ENCODE assay signal across 22 mouse cellular contexts in genomic region chr4:48629445-48629844, GRCm38 (mm10). TPM values are rescaled to one million over a fixed set of nuclear protein-coding genes. Genes with fewer than 3 reads are reported as not detected.
DNase-seq lines count a peak whose midpoint lies in the region; ATAC-seq and TF ChIP-seq lines count a peak whose summit lies in the region.
"Had no signal": no experiment of that assay in that cellular context is flagged by ENCODE, and none has a peak within 500 bp of the region (broad histone marks: within the 10 kb centered on the region; RNA-seq: fewer than 3 reads in every experiment).

No protein-coding gene starts in this region.

- DNase-seq in heart, adult 11 months: peak; percentile 81
- no peak for DNase-seq in heart, adult 18-20 months
- peak; percentile 28 for DNase-seq in midbrain, embryonic 14.5 days
- DNase-seq in brain, adult 2 months (ENCODE audit: low read depth, low spot score): peak; percentile 85
- DNase-seq in lung, adult 2 months: no peak
- no peak for DNase-seq in lung, adult 18-20 months
- DNase-seq: adrenal gland, adult 2 months; cerebellum, adult 18-20 months; gastrocnemius, postnatal 14 days; heart, postnatal 14 days; kidney, adult 9 months; lung, postnatal 36 days; thymus, adult 2 months had no signal

- no peaks in the 10 kb centered on the region for H3K27me3 ChIP-seq in midbrain, embryonic 14.5 days (ENCODE audit: control insufficient read depth, insufficient read depth, low read length)
- H3K27me3 ChIP-seq in midbrain, embryonic 13.5 days: no peaks in the 10 kb centered on the region
- no peaks in the 10 kb centered on the region for H3K27me3 ChIP-seq in forebrain, embryonic 16.5 days (replicated peaks; ENCODE audit: control insufficient read depth, insufficient read depth, low read length)
- H3K27me3 ChIP-seq: embryonic facial prominence, embryonic 13.5 days; limb, embryonic 13.5 days; liver, embryonic 15.5 days; stomach, embryonic 15.5 days had no signal

- no peak overlapping the region for H3K4me2 ChIP-seq in midbrain, embryonic 14.5 days (ENCODE audit: low read length)
- H3K4me2 ChIP-seq in midbrain, embryonic 13.5 days (replicated peaks): no peak overlapping the region
- no peak overlapping the region for H3K4me2 ChIP-seq in forebrain, embryonic 16.5 days (ENCODE audit: low read length)
- H3K4me2 ChIP-seq: embryonic facial prominence, embryonic 13.5 days; heart, embryonic 11.5 days; limb, embryonic 13.5 days; liver, embryonic 15.5 days; stomach, embryonic 15.5 days had no signal

- H3K9me3 ChIP-seq in midbrain, embryonic 14.5 days (ENCODE audit: control insufficient read depth, low read length): no peaks in the 10 kb centered on the region
- H3K9me3 ChIP-seq in midbrain, embryonic 13.5 days: no peaks in the 10 kb centered on the region
- H3K9me3 ChIP-seq in forebrain, embryonic 16.5 days (ENCODE audit: control insufficient read depth, low read length): no peaks in the 10 kb centered on the region
- H3K9me3 ChIP-seq: embryonic facial prominence, embryonic 13.5 days; limb, embryonic 13.5 days; liver, embryonic 15.5 days; stomach, embryonic 15.5 days had no signal

- H3K36me3 ChIP-seq in midbrain, embryonic 14.5 days (ENCODE audit: control insufficient read depth, insufficient read depth, low read length): peaks cover 37% of the 10 kb centered on the region
- H3K36me3 ChIP-seq in midbrain, embryonic 13.5 days: peaks cover 49% of the 10 kb centered on the region
- H3K36me3 ChIP-seq in forebrain, embryonic 16.5 days (ENCODE audit: control insufficient read depth, insufficient read depth): peaks cover 7% of the 10 kb centered on the region
- H3K36me3 ChIP-seq: liver, embryonic 15.5 days had no signal

- no peak overlapping the region for H3K27ac ChIP-seq in midbrain, embryonic 14.5 days (replicated peaks; ENCODE audit: low read depth, low read length)
- H3K27ac ChIP-seq in midbrain, embryonic 13.5 days: no peak overlapping the region
- H3K27ac ChIP-seq in forebrain, embryonic 16.5 days (ENCODE audit: low read length): no peak overlapping the region
- H3K27ac ChIP-seq: embryonic facial prominence, embryonic 13.5 days; limb, embryonic 13.5 days; liver, embryonic 15.5 days; stomach, embryonic 15.5 days had no signal

- H3K4me1 ChIP-seq in midbrain, embryonic 14.5 days (ENCODE audit: control insufficient read depth, insufficient read depth, low read length): no peaks in the 10 kb centered on the region
- H3K4me1 ChIP-seq in midbrain, embryonic 13.5 days (replicated peaks): no peaks in the 10 kb centered on the region
- peaks cover 3% of the 10 kb centered on the region; the same call in 1 of the 2 replicates for H3K4me1 ChIP-seq in forebrain, embryonic 16.5 days (replicated peaks; ENCODE audit: control insufficient read depth, insufficient read depth, low read length)
- no peaks in the 10 kb centered on the region for H3K4me1 ChIP-seq in lung, adult 2 months (ENCODE audit: control insufficient read depth, insufficient read depth, low read length)
- H3K4me1 ChIP-seq: embryonic facial prominence, embryonic 13.5 days; liver, embryonic 15.5 days; stomach, embryonic 15.5 days had no signal

- TF ChIP-seq POLR2A in lung, adult 2 months (IDR thresholded peaks at IDR 0.05; ENCODE audit: borderline replicate concordance, extremely low read depth, low read depth, low read length): no peak

- ATAC-seq in midbrain, embryonic 14.5 days (ENCODE audit: low FRiP score, low TSS enrichment): no peak
- ATAC-seq in midbrain, embryonic 13.5 days: no peak
- peak; percentile 80 for ATAC-seq in forebrain, embryonic 16.5 days

- no peak overlapping the region for H3K9ac ChIP-seq in midbrain, embryonic 14.5 days (replicated peaks; ENCODE audit: low read length)
- H3K9ac ChIP-seq in midbrain, embryonic 13.5 days (replicated peaks): no peak overlapping the region
- no peak overlapping the region for H3K9ac ChIP-seq in forebrain, embryonic 16.5 days (replicated peaks; ENCODE audit: low read depth, low read length)
- H3K9ac ChIP-seq: embryonic facial prominence, embryonic 13.5 days; limb, embryonic 13.5 days; liver, embryonic 15.5 days; stomach, embryonic 15.5 days had no signal

- no peak overlapping the region for H3K4me3 ChIP-seq in midbrain, embryonic 14.5 days (replicated peaks; ENCODE audit: low read depth, low read length)
- no peak overlapping the region for H3K4me3 ChIP-seq in midbrain, embryonic 13.5 days (replicated peaks)
- H3K4me3 ChIP-seq in forebrain, embryonic 16.5 days (replicated peaks; ENCODE audit: low read length): no peak overlapping the region
- H3K4me3 ChIP-seq in lung, adult 2 months (replicated peaks; ENCODE audit: extremely low read depth, low read depth, low read length): no peak overlapping the region
- H3K4me3 ChIP-seq: embryonic facial prominence, embryonic 13.5 days; limb, embryonic 13.5 days; liver, embryonic 15.5 days; stomach, embryonic 15.5 days had no signal

- WGBS in midbrain, embryonic 14.5 days: 91% methylated on average over 13 of the region's 13 CpGs
- WGBS in midbrain, embryonic 13.5 days: 90% methylated on average over 13 of the region's 13 CpGs
- 53% methylated on average over 13 of the region's 13 CpGs for WGBS in forebrain, embryonic 16.5 days
- 87% methylated on average over 13 of the region's 13 CpGs for WGBS in lung, adult 2 months

- no peak for TF ChIP-seq CTCF in lung, adult 2 months (IDR thresholded peaks at IDR 0.05; ENCODE audit: insufficient read depth, low read length)

RNA-seq across cellular contexts. Expression of gene Cavin4, which starts 33.9 kb away (rescaled TPM):
- 100 to 1,000 TPM; 108 to 118 TPM for total RNA-seq in heart, adult 18-20 months (2021)
- polyA plus RNA-seq in midbrain, embryonic 14.5 days (2014; fragmentation: Nextera tagmentation; extraction: Ambion mirVana): 1.5 and 3.4 TPM in 2 replicates
- 2.2 and 2.8 TPM in 2 replicates for polyA plus RNA-seq in midbrain, embryonic 13.5 days (2015; fragmentation: Nextera tagmentation; extraction: Ambion mirVana)
- polyA plus RNA-seq in forebrain, embryonic 16.5 days (2015; fragmentation: Nextera tagmentation; extraction: Ambion mirVana): 1.1 and 1.4 TPM in 2 replicates
- polyA plus RNA-seq in lung, adult 2 months (2012; rRNA removed): 0.17 and 1.5 TPM in 2 replicates
- polyA plus RNA-seq: adrenal gland, adult 2 months; large intestine, adult 2 months; spleen, adult 2 months had no signal

RNA-seq across cellular contexts. Expression of gene Tmeff1, which starts 44.5 kb away (rescaled TPM):
- total RNA-seq in heart, adult 18-20 months (2021): 10 to 100 TPM; 10.7 TPM
- polyA plus RNA-seq in midbrain, embryonic 14.5 days (2014; fragmentation: Nextera tagmentation; extraction: Ambion mirVana): 321 and 359 TPM in 2 replicates
- 196 and 263 TPM in 2 replicates for polyA plus RNA-seq in midbrain, embryonic 13.5 days (2015; fragmentation: Nextera tagmentation; extraction: Ambion mirVana)
- polyA plus RNA-seq in forebrain, embryonic 16.5 days (2015; fragmentation: Nextera tagmentation; extraction: Ambion mirVana): 205 and 213 TPM in 2 replicates
- 12.6 and 20.8 TPM in 2 replicates for polyA plus RNA-seq in lung, adult 2 months (2012; rRNA removed)

Comparison
In these comparisons a context has a peak if more than half of its experiments do, and no peak if none do; other contexts are left out.
1. DNase-seq: peak in heart, adult 11 months (single experiment), midbrain, embryonic 14.5 days (single experiment) and brain, adult 2 months (single experiment); none in heart, adult 18-20 months (0 of 2), lung, adult 2 months (single experiment) and lung, adult 18-20 months (0 of 2).